Mouse (Mus musculus): ENCODE data around the gene D8Ertd738e.

GRCm38 (mm10) chr8:84198871-84199270, 50.6 kb downstream of the D8Ertd738e start:
- TF ChIP-seq POLR2A (IDR thresholded peaks at IDR 0.05; ENCODE audit: borderline replicate concordance, extremely low read depth, low read depth, low read length), result no peak
- TF ChIP-seq CTCF (IDR thresholded peaks at IDR 0.05; ENCODE audit: insufficient read depth, low read length), result no peak
